Mouse (Mus musculus) telencephalon, adult 2 months (tissue): Measurements from ENCODE around the gene Ankdd1b.

Experiments
- DNase-seq: peaks from one replicate; pipeline ENCODE4 v3.0.0-alpha.2; 2011; ENCODE audit warnings: low read depth, low spot score

The Ankdd1b gene

DNA sequence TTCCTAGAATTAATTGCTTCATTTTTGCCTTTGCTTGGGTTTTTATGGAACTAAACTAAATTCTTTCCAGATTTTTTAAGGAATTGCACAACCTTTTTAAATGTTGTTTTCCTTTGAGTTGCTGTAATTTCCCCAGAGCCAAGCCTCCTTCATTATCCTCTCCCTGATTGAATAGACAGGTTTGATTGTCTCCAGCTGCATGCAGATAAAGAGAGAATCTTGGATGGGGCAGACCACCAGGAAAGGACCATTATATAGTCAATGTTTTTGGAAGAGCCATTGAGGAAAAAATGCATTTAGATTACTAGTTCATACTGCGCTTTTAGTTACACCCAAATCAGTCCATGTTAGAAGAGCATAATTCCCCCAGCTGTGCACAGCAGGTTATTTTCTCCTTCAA is 62.2 kb downstream of the Ankdd1b start:
- DNase-seq = no peak

DNA sequence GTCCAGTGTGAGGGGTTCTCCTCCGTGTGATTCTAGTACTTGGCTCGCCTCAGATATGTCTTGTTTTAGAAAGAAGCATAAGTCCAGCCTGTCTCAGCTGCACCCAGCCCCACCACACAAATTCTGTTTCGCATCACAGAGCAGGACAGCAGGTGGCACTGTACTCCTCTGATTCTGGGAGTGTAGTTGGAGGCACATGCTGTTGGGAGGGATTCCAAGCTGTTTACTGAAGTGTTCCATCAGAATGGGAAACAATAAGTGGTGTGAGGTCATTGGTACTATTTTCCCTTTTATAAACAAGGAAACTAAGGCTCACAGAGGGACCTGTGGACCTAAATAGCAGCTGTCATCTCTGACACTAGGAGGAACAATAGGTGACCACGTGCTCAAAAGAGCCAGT is 64.0 kb downstream of the Ankdd1b start:
- DNase-seq = no peak

DNA sequence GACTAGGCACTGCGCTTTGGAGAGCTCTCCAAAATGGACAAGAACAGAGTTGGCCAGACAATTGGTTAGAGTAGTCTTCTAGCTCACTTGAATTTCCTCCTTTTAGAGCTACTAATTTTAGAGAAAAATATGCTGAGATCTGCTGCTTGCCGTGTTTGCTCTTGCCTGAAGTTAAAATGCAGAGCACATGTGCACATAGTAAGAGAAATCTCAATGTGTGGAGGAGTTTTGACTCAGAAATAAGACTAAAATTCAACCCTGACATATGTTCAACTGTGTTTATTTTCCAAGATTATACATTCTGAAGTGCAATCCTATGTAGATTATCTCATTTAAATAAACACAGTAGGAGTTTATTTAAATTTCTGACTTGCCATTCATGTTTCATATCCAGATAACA is 65.5 kb downstream of the Ankdd1b start:
- peak; percentile 72 for DNase-seq

DNA sequence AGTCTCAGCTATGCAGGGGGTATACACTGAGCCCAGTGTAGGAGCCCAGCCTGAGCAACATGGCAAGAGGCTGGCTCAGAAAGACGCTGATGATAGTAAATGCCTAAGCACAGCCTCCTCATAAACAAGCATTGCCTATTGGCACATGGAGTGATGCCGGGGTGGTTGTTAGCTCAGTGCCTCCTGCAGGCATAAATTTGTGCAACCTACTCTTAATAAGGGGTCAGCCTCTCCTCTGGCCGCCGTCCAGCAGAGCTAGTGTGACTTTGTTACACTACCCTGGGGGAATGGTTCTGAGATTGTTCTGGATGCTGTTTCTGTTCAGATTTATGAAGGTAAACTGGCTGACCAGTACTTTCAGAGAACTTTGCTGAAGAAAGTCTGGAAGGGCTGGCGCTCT is 69.7 kb downstream of the Ankdd1b start:
- DNase-seq = no peak

DNA sequence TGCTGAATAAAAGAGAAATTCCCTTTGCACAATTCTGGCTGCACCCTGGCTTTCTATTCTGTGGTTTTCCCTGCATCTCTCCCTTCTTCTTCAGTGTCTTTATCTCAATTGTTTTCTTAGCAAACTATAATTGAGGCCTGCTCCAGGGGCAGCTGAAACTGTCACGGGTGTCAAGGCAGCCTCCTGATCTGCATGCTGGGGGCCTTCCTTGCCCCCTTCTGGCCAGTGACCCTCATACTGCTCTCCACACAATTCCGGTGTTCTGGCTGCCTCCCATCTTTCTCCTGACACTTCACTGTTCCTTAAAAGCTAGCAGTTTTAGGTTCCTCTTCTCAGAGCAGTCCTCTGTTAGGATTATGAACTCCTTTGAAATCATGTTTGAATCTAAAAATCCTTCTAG is 81.7 kb downstream of the Ankdd1b start:
- DNase-seq = no peak

DNA sequence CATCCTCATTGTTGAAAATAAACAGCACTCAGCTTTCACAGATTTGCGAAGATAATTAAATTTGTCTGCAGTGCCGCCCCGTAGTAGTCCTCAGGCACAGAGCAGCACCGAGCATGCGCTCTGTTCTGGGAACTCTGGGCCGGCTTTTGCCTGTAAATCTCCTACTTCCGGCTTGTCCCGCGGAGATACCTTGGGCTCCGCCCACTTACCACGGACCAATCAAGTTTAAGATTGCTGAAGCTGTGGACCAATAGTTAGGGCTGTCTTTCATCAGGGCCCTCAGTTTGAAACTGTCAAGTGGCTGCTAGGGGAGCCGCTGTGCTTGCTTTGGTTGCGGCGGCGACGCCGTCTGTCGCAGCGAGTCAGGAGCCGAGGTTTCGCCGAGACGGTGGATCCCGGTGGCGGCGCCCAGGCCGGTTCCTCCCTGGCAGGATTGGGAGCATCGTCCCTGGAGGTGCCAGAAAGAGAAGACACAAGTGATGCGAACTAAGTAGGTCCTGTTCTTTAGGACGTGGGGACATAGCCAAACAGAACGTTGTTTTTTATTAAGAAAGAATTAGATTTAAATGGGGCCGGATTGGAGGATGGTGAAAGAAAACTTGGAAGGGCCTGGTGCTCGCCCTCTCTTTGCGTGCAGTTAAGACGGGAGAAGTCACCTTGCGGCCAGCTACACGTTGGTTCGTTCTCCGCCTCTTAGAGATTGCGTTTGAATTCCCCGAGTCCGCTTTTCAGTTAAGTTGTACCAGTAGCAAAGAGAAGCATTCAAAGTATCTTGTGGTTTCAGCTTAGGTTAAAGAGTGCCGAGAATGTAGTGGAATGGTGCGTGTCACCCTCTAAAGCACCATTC is 82.7 kb downstream of the Ankdd1b start, which contains the start of gene Poc5:
TSS of gene Poc5 (plus strand) at position 253 of the 847 bp plus-strand sequence.
- peak; percentile 99 for DNase-seq

DNA sequence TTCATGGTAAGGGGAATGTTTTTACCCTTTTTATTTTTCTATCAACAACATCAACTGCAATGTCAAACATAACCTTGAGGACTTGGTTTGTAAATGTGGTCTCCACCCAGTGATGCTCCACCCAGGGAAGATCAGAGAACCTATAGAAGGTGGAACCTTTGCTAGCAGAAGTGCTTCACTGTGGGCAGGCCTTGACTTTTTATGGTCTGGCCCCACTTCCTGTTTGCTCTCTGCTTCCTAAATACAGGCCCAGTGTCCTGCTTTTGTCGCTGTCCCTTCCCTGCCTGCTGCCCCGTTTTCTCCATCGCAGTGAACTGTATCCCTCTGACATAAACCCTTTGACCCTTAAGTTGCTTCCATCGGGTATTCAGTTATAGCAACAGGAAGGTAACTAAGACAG is 93.1 kb downstream of the Ankdd1b start:
- no peak for DNase-seq

DNA sequence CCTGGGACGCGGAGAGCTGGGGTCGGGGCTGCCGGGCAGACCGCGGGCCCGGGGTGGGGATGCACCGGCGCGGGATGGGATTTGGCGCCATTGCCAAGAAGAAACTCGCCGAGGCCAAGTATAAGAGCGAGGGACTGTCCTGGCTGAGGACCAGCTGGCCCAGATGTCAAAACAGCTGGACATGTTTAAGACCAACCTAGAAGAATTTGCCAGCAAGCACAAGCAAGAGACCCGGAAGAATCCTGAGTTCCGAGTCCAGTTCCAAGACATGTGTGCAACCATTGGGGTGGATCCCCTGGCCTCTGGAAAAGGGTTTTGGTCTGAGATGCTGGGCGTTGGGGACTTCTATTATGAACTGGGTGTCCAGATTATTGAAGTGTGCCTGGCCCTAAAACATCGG is 94.1 kb downstream of the Ankdd1b start:
- DNase-seq = no peak

DNA sequence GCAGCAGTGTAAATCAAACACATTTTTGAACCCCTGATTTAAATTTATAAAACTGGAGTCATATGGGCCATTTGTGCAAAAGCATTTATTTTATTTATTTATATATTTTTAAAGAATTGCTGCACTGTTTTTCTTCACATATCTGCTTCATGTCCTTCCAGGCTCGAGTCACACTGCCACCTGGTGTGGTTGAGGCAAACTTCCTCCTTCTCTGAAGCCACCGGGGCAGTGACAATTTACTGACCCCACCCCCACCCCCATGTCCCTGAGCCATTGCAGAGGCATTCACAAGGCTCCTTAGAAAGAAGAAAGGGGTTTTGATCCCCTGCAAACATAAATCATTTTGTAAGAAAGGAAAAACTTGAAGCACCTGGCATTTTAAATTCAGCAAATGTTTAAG is 95.5 kb downstream of the Ankdd1b start:
- no peak for DNase-seq
